Comparison of ENCODE assay signal across 26 mouse cellular contexts in the genomic region with DNA sequence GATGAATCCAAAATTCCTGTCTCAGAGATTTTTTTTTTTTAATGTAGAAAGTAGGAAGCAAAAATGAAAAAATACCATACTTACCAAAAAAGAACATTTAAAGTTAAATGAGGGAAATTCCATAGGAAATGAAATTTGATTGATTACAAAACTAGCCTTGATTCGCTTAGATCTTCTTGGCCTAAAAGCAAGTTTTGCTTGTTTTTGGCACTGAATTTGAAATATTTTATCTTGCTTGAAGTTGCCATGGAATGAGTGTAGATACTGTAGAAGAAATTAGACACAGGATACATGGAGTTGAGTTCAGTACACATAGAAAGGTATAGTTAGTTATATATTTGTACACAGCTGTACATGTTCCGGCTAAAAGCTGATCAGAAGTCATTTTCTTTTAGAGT.
"Had no signal": no experiment of that assay in that cellular context is flagged by ENCODE, and none has a peak within 500 bp of the region (broad histone marks: within the 10 kb centered on the region; RNA-seq: fewer than 3 reads in every experiment).

No protein-coding gene starts in this region.

- H3K36me3 ChIP-seq: heart, embryonic 10.5 days; heart, embryonic 12.5 days; hindbrain, embryonic 10.5 days; hindbrain, embryonic 12.5 days; intestine, embryonic 15.5 days; kidney, embryonic 15.5 days; limb, embryonic 13.5 days; limb, embryonic 15.5 days; liver, embryonic 12.5 days had no signal

- H3K9me3 ChIP-seq: heart, embryonic 10.5 days; heart, embryonic 12.5 days; hindbrain, embryonic 10.5 days; hindbrain, embryonic 12.5 days; intestine, embryonic 15.5 days; kidney, embryonic 15.5 days; limb, embryonic 13.5 days; limb, embryonic 15.5 days; liver, embryonic 12.5 days had no signal

- H3K4me3 ChIP-seq: heart, embryonic 10.5 days; heart, embryonic 12.5 days; hindbrain, embryonic 10.5 days; hindbrain, embryonic 12.5 days; intestine, embryonic 15.5 days; kidney, embryonic 15.5 days; layer of hippocampus, adult 2 months; limb, embryonic 13.5 days; limb, embryonic 15.5 days; liver, embryonic 12.5 days had no signal

- H3K27me3 ChIP-seq: heart, embryonic 12.5 days; hindbrain, embryonic 12.5 days; intestine, embryonic 15.5 days; kidney, embryonic 15.5 days; limb, embryonic 13.5 days; limb, embryonic 15.5 days; liver, embryonic 12.5 days had no signal

- H3K27ac ChIP-seq: heart, embryonic 10.5 days; hindbrain, embryonic 12.5 days; hindbrain, embryonic 14.5 days; intestine, embryonic 15.5 days; kidney, embryonic 15.5 days; layer of hippocampus, adult 2 months; limb, embryonic 13.5 days; limb, embryonic 15.5 days; liver, embryonic 12.5 days had no signal

- H3K4me2 ChIP-seq: heart, embryonic 12.5 days; hindbrain, embryonic 12.5 days; hindbrain, embryonic 14.5 days; intestine, embryonic 15.5 days; kidney, embryonic 15.5 days; limb, embryonic 13.5 days; limb, embryonic 15.5 days; liver, embryonic 12.5 days had no signal

- ATAC-seq: hindbrain, embryonic 16.5 days; inflammation-experienced regulatory T-cells, adult 6 months; intestine, embryonic 15.5 days; intestine, postnatal 0 days; liver, embryonic 12.5 days had no signal

- H3K4me1 ChIP-seq: heart, embryonic 10.5 days; heart, embryonic 12.5 days; hindbrain, embryonic 12.5 days; intestine, embryonic 15.5 days; limb, embryonic 13.5 days; limb, embryonic 15.5 days; liver, embryonic 12.5 days had no signal

- H3K9ac ChIP-seq: heart, embryonic 12.5 days; hindbrain, embryonic 12.5 days; hindbrain, embryonic 14.5 days; intestine, embryonic 15.5 days; kidney, embryonic 15.5 days; limb, embryonic 13.5 days; limb, embryonic 15.5 days; liver, embryonic 12.5 days had no signal

- DNase-seq: gastrocnemius, postnatal 10 days; gastrocnemius, postnatal 25 days; heart, adult 18-20 months; heart, postnatal 10 days; heart, postnatal 4 days; kidney, adult 18-20 months; kidney, adult 9 months; kidney, postnatal 10 days; kidney, postnatal 25 days; kidney, postnatal 4 days; layer of hippocampus, postnatal 36 days; left cerebral cortex, postnatal 4 days had no signal
